Mouse (Mus musculus): ENCODE data around the gene Uaca.
A peak's percentile ranks its signal among the peaks of the same experiment; 100 is the strongest.

Gene Uaca

DNA sequence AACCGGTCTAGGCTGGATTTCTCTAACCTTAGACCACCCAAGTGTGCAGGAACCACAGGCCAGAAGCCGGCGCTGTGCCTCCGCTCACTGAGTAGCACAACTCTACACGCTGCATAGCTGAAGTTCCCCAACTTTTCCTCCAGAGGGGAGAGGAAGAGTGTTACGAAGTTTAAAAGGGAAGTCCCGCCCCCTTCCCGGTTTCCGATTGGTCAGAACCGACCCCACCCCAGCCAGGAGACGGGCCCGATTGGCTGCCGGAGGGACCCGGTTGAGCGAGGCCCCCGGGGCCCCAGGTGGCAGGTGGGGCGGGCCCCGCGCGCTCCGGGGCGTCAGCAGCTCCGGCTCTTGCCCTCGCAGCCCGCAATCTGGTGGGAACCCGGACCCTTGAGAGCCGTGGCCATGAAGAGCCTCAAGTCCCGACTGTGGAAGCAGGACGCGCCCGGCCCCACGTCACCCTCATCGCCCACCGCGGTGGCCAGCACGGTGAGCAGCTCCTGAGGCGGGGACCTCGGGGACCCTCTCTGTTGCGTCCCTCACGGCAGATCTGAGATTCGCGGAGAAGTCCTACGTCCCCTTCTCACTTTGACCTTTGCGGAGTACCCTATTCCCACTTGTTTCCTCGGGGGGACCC lies at the start of gene Uaca:
Gene Uaca (plus strand): TSS at position 333 of the 631 bp plus-strand sequence.
- DNase-seq (ENCODE audit: extremely low spot score, low spot score), result peak; percentile 96

DNA sequence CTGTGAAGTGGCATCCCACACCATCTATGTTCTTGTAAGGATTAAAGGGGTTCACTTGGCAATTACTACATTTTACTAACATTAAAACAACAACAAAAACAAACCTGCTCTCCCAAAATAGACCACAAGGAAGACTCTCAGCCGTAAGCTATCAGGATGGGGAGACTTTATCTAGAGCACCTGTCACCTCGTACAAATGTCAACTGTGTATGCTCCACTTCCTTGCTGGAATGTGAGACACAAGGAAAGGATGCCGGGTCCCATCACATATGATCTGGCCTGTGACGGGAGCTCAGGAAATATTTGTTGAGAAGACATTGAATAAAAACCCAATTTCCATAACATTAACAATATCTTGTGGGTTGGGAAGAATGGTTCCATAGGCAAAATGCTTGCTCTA lies 49.4 kb upstream of the Uaca start:
- no peak for DNase-seq (ENCODE audit: extremely low spot score, low spot score)

DNA sequence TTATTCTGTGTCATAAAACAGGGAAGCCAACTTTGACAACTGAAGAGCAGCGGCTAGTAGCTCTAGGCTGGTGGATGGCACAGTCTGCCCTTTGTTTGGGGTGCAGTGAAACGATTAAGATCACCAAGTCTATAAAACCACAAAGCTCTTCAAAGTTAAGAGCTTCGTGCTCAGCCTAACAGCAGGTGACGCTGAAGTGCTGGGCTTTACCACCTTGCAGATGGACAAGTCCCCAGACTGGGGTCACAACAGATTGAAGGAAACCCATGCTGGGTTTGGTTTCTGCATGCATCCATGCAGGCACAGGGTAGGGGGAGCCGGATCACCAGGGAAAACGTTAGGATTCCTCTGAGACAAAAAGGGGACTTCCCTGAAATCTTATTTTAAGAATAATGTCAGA lies 47.8 kb upstream of the Uaca start:
- no peak for DNase-seq (ENCODE audit: extremely low spot score, low spot score)

DNA sequence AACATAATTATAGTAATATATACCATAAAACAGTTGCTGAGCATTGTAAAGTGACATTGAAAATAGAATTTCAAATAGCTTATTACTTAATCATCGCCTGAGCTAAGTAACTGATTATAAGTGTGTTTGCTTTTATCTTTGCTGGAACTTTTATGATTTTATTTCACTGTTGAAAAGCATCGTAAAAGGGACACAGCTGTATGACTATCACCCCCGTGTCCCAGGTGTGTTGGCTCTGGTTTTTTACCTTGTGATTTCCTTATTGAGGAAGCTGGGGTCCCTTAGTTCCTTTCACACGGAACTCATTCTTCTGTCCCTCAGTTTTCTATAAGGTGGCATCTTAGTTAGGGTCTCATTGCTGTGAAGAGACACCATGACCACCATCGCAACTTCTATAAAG lies 46.7 kb upstream of the Uaca start:
- DNase-seq (ENCODE audit: extremely low spot score, low spot score), result no peak

DNA sequence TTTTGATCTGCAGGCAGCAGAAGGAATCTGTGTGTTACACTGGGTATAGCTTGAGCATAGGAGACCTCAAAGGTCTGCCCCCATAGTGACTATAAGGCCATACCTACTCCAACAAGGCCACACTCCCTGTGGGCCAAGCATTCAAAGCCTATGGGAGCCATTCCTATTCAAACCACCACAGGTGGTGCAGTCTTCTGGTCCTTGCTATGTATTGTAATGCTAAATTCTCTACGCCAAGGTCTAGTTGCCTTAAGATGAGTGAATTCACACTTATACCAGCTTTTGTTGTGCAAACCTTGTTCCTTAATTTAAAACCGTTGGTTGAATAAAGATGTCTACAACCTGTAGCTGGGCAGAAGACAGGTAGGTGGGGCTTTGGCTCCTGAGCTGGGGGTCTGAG lies 46.2 kb upstream of the Uaca start:
- DNase-seq (ENCODE audit: extremely low spot score, low spot score), result no peak

DNA sequence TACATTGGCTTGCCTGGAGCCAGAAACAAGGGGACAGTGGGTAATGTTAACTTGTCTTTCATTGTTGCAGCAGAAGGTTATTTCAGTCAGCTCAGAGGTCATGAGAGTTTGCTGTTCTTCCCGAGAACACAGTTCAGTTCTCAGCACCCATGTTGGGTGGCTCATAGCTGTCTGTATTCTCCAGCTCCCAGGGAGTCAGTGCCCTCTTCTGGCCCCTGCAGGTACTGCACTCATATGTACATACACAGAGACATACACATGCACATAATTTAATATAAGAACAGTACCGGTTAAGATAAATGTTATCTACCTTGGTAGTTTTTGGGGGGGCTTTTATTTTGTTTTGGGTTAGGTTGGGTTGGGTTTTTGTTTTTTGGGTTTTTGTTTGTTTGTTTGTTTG lies 45.2 kb upstream of the Uaca start:
- DNase-seq (ENCODE audit: extremely low spot score, low spot score), result no peak

DNA sequence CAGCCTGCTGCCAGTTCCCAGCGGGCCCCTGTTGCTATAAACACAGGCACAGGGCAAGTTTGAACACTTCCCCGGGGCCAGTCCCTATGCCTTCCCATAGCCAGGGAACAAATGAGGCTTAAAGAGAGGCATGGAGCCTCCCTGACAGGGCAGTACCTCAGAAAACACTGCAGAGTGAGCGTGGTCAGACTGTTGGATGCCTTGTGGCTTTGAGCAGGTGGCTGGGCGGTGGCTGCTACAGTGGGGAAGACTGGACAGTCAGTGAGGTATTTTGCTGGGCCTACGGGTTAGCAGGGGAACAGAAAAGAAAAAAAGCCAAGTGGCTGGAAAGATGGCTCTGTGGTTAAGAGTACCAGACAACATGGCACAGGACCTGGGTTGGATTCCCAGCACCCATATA lies 43.2 kb upstream of the Uaca start:
- no peak for DNase-seq (ENCODE audit: extremely low spot score, low spot score)

DNA sequence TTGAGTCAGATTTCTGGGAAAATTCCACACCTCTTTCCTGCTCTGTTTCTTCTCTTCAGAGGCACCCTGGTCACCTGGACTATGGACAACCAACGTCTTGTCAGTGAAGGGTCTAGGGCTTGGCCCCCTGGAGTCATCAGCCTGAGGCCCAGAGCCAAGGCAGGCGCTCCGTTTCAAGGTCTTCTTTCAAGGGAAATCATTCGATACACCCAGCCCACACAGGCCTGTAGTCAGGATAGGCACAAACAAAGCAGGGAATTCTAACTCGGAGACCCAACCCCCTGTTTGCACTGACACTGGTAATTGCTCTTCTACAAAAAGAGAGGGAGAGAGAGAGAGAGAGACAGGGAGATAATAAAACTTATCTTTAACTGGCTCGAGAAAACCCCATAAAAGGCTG lies 42.4 kb upstream of the Uaca start:
- DNase-seq (ENCODE audit: extremely low spot score, low spot score), result no peak

DNA sequence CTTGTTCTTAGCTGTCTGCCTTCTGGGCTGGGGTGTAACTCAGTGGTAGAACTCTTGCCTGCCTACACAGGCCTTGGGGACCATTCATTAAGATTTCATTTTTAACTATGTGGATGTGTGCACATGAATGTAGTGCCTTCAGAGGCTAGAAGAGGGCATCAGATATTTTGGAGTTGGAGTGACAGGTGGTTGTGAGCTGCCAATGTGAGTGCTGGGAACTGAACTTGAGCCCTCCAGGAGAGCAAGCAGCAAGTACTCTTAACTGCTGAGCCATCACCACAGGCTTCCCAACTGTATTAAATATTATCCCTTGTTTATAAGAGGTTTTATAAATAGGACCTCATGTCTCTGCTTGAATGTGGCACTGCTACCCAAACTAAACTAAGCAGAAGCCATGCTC lies 41.7 kb upstream of the Uaca start:
- no peak for DNase-seq (ENCODE audit: extremely low spot score, low spot score)

DNA sequence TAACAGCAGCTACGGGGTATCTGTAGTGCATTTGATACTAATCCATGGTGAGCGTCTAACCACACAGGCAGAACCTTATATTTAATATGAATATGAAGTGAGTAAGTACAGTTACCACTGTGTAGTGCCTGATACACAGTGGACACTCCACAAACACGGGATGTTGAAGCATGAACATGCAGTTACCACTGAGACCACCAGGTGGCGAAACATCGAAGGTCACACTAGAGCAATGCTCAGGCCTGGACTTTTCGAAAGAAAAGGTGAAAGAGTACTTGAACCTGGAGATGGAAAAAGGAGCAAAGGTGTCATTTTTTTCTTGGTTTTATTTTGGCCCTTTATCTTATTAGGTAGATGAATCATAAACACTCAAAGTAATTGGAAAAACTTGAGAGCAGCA lies 38.1 kb upstream of the Uaca start:
- DNase-seq (ENCODE audit: extremely low spot score, low spot score), result peak; percentile 60

DNA sequence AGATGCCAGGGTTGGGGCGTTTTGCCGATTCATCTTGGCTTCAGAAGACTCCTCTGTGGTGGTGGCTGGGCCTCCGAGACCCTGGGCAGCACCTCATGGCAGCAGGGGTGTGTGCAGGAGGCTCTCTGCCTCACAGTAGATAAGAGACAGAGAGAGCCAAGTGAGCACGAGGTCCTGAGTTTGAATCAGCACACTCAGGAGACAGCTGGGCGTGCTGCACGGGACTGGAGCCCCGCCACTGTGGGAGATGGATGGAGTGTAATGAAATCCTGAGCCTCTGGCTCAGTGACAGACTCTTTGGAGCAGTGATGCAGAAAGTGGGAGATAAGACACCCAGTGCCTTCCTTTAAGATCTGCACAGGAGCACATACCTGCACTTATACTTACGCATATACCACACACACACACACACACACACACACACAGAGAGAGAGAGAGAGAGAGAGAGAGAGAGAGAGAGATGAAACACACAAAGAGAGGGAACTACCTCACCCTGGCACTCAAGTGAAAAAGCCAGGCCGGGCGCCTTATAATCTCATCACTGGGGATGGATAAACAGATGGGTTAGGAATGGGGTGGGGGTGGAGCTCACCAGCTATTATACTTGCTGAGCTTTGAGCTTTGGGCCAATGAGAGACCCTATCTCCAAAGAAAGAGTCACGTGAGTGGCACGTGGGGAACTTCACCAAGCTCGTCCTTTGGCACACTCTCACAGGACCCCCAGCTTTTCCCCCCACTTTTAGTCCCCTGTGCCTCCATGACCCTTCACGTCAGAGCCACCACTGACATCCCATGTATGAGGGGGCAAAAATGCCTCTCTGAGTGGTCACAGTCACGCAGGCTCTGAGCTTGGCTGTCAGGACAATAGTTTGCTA lies 37.2 kb upstream of the Uaca start:
- no peak for DNase-seq (ENCODE audit: extremely low spot score, low spot score)

DNA sequence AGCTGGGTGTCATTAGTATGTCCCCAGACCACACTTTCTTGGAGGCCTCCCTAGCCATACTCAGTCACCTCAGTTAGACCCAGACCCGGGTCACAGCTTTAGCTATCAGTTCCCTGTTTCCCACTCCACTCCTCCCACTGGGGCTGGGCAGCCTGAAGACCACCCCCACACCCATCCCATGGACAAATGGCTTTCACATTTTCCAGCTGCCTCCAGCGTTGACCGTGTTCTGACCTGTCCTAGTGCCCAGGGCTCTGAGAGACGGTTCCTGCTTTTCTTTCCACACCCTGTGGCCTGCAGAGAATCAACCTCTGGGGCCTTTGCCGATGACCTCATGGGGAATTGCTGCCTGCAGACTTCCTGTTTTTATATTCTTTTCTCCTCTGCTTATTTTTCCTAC lies 36.5 kb upstream of the Uaca start:
- peak; percentile 44 for DNase-seq (ENCODE audit: extremely low spot score, low spot score)

DNA sequence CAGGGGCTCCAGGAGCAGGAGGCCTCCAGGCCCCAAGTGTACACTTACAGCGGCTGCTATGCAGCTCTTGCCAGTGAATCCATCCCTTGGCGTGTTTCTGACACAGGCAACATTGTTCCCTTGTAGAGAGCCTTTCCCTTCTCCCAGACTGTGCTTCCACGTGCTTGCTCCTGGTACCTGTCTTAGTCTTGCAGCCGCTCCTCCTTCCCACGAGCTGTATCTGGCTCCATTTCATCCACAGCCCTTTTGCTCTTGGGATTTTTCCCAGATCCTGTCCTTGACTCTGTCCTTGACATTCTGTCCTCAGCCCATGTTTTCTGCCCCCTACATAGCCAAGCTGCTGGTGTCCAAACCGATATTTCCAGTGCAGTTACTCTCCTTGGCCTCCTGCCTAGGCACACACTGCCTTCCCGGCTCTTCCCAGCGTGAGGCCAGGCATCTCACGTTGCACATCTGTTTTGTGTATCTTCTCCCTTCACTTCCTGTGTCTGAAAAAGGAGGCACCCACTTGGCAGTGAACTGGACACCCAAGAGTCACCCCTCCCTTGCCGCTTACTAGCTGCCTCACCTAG lies 34.8 kb upstream of the Uaca start:
- no peak for DNase-seq (ENCODE audit: extremely low spot score, low spot score)

DNA sequence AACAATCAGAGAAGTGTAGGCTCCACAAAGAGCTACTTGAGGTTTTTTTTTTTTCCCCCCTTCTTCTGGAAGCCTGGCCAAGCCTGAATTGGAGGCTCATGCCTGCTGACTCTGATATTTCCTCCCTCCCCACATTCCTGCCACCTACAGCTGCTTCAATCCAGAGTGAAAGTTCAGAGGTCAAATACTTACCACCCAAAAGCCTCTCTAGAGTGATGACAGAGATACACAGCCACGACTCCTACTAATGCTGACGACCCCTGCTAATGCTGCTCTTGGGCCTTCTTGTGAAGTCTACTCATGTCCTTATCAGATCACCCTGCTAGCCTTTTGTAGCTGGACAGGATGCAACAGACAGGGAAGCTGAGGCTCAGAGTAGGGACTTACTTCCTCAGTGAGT lies 29.2 kb upstream of the Uaca start:
- DNase-seq (ENCODE audit: extremely low spot score, low spot score), result no peak

DNA sequence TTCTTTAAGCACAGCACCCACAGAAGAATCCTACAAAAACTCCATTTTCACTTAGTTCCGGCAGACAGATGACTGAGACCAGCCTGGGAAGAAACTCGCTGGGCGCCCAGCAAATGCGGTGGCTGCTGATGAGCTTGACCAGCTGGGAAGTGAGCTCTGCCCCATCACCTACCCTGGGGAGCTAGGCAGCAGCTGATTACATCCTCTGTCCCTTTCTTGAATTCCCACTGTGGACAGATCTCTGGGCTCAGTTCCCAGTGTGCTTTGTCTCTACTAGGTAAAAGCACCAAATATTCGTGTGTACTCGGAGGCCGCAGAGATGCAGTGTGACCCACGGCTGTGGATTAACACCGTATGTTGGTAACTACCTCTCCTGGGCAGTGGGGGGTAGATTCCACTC lies 25.9 kb upstream of the Uaca start:
- DNase-seq (ENCODE audit: extremely low spot score, low spot score), result no peak

DNA sequence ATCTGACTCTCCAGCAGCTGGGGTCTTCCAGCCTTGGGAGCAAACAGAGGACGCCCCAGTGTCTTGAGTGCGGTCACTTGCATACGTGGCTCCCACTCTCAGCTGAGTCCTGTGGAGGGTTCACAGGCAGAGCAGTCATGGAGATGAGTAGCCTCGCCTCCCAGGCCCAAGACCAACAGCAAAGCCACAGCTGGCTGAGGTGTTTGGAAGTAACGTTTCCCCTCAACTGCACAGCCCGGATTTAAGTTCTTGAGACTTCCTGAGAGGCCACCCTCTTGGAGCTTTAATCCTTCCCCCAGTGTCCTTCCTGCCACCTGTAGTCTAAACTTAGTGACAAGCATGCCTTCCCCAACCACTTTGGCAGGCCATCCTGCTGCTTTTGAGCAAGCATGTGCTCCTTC lies 24.6 kb upstream of the Uaca start:
- DNase-seq (ENCODE audit: extremely low spot score, low spot score), result no peak

DNA sequence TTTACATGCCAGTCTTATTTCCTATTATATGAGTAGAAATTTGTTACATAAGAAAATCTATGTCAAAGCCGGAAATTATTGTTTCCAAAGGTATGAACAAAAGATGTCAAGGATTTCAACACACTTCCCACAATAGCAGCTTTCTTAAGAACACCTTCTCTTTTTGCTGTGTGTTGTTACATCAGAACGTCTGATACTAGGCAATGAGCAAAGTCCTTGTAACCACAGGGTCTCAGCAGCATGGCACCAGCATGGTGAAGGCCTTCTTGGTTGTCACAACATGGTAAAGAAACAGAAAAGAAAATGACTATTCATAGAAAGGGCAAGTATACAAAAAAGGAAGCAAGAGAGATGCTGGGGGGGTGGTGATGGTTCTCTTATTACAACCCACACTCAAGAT lies 20.6 kb upstream of the Uaca start:
- DNase-seq (ENCODE audit: extremely low spot score, low spot score), result no peak

DNA sequence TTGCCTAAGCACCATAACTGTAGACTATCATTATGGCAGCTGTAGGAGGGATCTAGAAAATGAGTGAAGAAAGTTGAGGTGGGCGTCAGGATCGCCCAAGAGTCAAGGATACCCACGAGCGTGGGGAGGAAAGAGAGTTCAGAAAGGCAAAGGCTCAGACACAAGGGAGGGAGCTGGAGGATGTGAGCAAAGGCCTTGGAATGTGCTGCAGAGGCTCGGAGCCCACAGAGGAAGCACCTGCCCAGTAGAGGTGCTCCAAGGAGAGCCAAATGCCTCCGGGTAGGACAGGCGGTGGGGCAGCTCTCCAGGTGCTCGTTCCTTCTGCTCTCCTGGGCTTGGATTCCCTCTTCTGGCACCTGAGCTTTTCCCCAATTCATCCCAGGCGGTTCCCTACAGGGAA lies 17.4 kb upstream of the Uaca start:
- no peak for DNase-seq (ENCODE audit: extremely low spot score, low spot score)

DNA sequence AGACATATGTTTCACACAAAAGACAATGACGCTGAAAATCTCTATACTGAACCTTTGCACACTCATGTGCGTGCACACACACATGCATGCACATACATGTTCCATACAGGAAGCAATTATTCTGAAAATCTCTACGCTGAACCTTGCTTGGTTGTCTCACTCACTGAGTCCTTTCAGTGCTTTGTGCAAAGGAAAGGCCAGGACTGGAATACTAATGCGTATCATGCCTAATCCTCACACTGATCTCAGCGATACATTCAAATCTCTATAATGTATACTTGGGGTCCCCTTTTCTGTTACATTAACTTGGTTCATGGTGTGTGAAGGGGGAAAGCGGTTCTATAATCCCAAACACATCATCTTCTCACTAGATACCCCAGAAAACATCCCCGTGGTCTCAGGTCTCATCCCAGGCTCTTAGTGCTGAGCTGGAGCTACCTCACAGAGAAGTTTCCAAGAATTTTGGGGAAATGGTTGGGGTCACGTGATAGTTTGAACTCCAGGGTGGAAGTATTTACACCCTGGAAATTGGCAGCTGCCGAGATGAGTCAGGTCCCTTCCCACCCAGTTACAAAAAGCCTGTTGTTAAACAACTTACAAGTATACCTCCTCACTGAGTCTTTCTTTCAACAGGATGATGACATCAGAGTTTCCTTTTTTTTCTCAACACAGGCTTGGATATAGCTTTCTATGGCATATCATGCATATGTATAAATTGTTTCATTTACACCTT lies 12.1 kb upstream of the Uaca start:
- no peak for DNase-seq (ENCODE audit: extremely low spot score, low spot score)

DNA sequence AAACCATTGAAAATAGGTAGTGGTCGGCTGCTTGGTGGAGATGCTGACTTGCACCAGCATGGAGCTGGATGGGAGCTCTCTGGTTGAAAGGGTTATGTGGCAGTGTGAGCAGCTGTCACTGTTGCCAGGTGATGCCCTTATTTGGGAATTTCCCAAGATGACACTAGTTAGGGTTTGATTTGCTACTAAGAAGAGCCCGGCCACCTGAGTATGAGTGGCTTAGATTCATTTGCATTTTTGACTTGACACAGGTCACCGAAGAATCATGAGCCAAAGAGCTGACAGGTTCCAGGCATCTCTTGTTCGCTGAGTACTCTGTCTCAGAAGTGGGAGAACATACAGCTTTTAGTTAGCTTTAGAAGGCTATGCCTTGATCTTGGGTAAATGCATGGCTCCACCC lies 9.3 kb upstream of the Uaca start:
- no peak for DNase-seq (ENCODE audit: extremely low spot score, low spot score)

DNA sequence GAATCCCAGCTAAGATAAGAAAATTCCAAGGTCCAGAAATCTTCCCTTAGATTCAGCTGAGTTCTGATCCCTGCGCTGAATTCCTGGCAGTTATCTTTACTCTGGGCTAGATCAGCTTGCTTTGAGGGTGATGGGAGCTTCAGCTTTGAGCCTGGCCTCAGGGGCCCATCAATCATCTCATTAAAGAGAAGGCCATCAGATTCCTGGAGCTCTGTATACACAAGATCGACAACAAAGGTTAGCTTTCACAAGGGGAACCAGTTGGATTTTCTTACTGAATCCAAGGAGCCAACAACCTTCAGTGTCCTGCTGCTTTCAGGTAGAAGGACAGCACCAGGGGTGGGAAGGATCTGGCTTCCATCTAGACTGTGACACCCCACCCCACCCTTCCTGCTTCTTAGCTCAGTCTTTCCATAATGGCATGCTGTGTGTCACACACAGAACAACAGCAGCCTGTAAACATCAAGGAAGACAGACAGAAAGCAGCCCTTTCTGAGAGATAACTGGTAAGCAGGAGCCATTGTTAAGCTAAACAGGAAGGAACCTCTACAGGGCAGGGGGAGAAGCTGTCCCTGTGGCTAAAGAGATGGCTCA lies 6.7 kb upstream of the Uaca start:
- no peak for DNase-seq (ENCODE audit: extremely low spot score, low spot score)

DNA sequence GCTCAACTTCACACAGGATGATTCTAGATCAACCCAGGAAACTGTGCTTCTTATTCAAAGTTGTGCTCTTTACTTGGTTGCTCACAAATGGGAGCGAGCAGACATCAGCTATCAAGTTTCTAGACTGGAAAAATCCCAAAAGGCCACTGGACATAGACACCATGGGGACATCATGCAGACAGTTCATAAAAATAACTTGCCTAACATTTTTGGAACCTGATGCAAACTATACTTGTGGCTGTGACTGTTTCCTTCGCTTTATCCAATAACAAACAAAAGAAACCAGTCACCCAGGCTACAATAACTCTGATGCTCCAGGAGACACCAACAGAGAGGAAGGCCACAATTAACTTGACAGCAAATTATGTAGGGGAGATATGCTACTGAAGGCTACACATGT lies 4.1 kb upstream of the Uaca start:
- no peak for DNase-seq (ENCODE audit: extremely low spot score, low spot score)
